Mouse (Mus musculus): ENCODE results near the gene Pmp22.

DNA sequence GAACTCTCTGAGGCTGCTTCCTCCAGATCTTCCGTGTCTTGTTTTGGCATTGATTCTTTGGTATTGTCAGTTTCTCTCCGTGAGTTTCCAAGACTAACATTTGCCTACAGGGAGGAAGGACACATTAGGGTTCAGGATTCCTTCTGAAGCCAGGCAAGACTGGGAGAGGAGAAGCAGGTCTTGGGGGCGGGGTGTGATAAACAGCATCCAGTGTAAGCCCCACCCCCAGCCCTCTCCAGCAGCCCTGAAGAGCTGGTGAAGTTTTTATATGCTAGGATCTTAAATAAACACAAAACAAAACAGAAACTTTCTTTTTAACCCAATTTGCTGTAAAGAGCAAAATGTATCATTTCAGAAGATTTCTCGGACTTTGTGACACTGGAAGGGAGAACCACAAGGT is 38.6 kb upstream of the Pmp22 start:
- TF ChIP-seq EP300 (IDR thresholded peaks at IDR 0.05; ENCODE audit: insufficient read depth, low read depth, low read length) (no peak), CTCF (IDR thresholded peaks at IDR 0.05; ENCODE audit: low read depth, low read length) (no peak), POLR2A (IDR thresholded peaks at IDR 0.05; ENCODE audit: insufficient read depth, low read length) (no peak)
